Mouse (Mus musculus) spleen, adult 2 months (tissue): ENCODE results near the gene Wnt10a. TPM values are rescaled to one million over a fixed set of nuclear protein-coding genes. Genes with fewer than 3 reads are reported as not detected.

ENCODE experiments used
- DNase-seq, 2 experiments: peaks; one replicate each; pipeline versions ENCODE4 v3.0.0 to v3.0.0-alpha.2; 2012 to 2021; ENCODE audit warnings: low spot score in 2 of 2, low read depth in 1 of 2
- H3K27ac ChIP-seq: fragments of 200-500 bp; 2 replicates; pipeline ENCODE4 v1.5.1; 2012; ENCODE audit warnings: low read length, inconsistent platforms; ENCODE audit not compliant: insufficient read depth
- H3K27me3 ChIP-seq: fragments of 200-500 bp; 2 replicates; pipeline ENCODE4 v1.6.1; 2012; ENCODE audit warnings: mild to moderate bottlenecking, moderate library complexity, low read length, inconsistent platforms; ENCODE audit not compliant: control insufficient read depth, insufficient read depth
- H3K36me3 ChIP-seq: fragments of 200-500 bp; 2 replicates; pipeline ENCODE4 v1.6.1; 2012; ENCODE audit warnings: mild to moderate bottlenecking, low read length, inconsistent platforms; ENCODE audit not compliant: control insufficient read depth, insufficient read depth
- H3K4me1 ChIP-seq: fragments of 200-500 bp; 2 replicates; pipeline ENCODE4 v1.6.1; 2011; ENCODE audit warnings: inconsistent platforms; ENCODE audit not compliant: control insufficient read depth, insufficient read depth, insufficient read length
- H3K4me3 ChIP-seq: fragments of 200-500 bp; 2 replicates; pipeline ENCODE4 v1.5.1; 2011; ENCODE audit warnings: mild to moderate bottlenecking, inconsistent platforms; ENCODE audit not compliant: insufficient read depth, insufficient read length; ENCODE audit errors: extremely low read depth
- CTCF ChIP-seq: fragments of 200-500 bp; IDR thresholded peaks from 2 replicates; pipeline ENCODE4 v1.5.1; 2011; ENCODE audit warnings: mild to moderate bottlenecking, inconsistent platforms; ENCODE audit not compliant: insufficient read depth, insufficient read length, insufficient replicate concordance; ENCODE audit errors: extremely low read depth
- POLR2A ChIP-seq: fragments of 200-500 bp; IDR thresholded peaks from 2 replicates; pipeline ENCODE4 v1.6.1; 2011; ENCODE audit warnings: low read depth, low read length, inconsistent platforms
- WGBS: fragments of 180-500 bp; shearing (Covaris S2); methylation state at CpG from one replicate; pipeline ENCODE4 v1.1.7; 2018; 5-methylcytosine and 5-hydroxymethylcytosine counted together
- polyA plus RNA-seq: library from polyadenylated mRNA; depleted of rRNA; stranded (reverse); fragments of >200 nt; gene quantifications from 2 replicates; pipeline ENCODE4 v1.2.3, GENCODE M21; 2012; rRNA removed

Gene Wnt10a
- polyA plus RNA-seq, 1 experiment = 3.1 TPM

DNA sequence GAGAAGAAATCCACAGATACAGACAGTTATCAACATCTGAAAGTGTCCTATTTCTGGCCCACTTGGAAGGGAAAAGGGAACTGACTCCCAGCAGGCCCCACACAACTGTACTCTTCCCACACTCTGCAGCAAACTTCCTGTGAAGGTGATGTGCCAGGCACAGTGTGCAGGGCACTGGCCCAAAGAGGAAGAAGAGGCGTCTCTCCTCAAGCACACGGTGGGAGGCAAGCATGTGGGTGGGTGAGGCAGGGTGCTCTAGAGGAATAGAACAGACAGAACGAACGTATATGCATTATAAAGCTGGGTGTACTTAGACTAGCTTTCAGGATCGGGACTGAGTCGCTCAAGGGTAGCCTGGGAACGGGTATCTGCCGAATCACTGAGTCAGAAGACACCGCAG lies 38.7 kb downstream of the Wnt10a start:
- Histone ChIP-seq H3K27me3 (no peaks in the 10 kb centered on the region), H3K4me3 (no peak overlapping the region), H3K27ac (no peak overlapping the region), H3K36me3 (no peaks in the 10 kb centered on the region), H3K4me1 (no peaks in the 10 kb centered on the region)
- 38% methylated on average over 9 of the region's 9 CpGs for WGBS
- no peak for DNase-seq
- TF ChIP-seq POLR2A (no peak), CTCF (no peak)

DNA sequence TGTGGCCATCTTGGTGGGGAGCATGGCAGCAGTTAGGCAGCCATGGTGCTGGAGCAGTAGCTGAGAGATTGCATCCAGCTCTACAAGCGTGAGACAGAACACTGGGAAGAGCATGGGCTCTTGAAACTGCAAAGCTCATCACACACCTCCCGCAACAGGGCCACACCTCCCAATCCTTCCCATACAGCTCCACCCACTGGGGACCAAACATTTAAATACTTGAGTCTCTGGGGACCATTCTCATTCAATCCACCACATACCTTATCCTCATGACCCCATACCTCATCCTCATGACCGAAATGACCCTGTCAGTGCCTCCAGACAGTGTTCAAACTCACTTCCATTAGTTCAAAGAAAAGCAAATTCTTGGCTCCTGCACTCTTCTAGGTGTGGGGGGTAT lies 41.9 kb downstream of the Wnt10a start:
- DNase-seq = no peak
- H3K4me3 ChIP-seq = no peak overlapping the region
- WGBS = 85% methylated on average over 3 of the region's 3 CpGs
- H3K27me3 ChIP-seq = no peaks in the 10 kb centered on the region
- H3K4me1 ChIP-seq = no peaks in the 10 kb centered on the region
- TF ChIP-seq CTCF (no peak), POLR2A (no peak)
- H3K27ac ChIP-seq = no peak overlapping the region
- no peaks in the 10 kb centered on the region for H3K36me3 ChIP-seq

DNA sequence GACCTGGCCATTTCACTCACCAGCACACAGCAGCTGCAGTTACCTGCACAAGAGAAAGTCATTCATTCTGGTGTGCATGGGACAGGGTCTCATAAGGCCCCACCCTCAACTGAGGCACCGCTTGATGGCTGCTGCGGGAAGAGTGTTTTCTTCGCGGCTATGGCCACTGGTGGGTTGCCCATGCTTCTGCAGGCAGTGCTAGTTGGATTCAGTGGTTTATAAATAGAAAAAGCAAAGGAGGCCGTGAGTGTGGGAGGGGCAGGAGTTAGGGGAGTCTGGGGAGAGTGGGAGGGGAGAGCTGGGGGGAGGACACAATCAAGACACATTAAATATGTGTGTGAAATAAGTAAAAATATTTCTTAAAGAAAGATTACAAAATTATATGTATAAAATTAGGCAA lies 51.8 kb downstream of the Wnt10a start:
- H3K27me3 ChIP-seq = no peaks in the 10 kb centered on the region
- DNase-seq = no peak
- H3K36me3 ChIP-seq = no peaks in the 10 kb centered on the region
- H3K4me3 ChIP-seq = no peak overlapping the region
- H3K27ac ChIP-seq = no peak overlapping the region
- H3K4me1 ChIP-seq = no peaks in the 10 kb centered on the region
- 74% methylated on average over 5 of the region's 5 CpGs for WGBS
- TF ChIP-seq POLR2A (no peak), CTCF (no peak)

GRCm38 (mm10) chr1:74846341-74846740 lies 55.0 kb downstream of the Wnt10a start:
- Histone ChIP-seq H3K27ac (no peak overlapping the region), H3K27me3 (no peaks in the 10 kb centered on the region; the same call in 1 of the 2 replicates), H3K36me3 (no peaks in the 10 kb centered on the region), H3K4me3 (no peak overlapping the region), H3K4me1 (no peaks in the 10 kb centered on the region)
- no peak for DNase-seq
- TF ChIP-seq POLR2A (no peak), CTCF (no peak)
- 33% methylated on average over 9 of the region's 9 CpGs for WGBS

DNA sequence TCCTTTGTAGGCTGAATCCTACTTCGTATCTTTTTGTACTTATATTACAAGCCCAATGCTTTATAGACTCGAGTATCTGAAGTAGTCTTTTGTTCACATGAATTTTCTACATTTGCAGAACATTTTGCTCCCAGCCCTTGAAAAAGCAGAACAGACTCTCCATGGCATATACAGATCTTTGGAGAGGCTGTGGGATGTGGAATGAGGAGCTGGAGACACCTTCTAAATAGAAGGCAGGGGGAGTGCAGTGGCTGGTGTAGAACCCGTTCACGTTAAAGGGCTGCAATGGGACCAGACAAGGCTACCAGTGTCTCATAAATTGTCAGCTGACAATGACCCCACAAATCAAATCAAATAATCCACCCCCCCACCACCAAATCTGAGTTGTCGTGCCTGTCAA lies 57.6 kb downstream of the Wnt10a start:
- H3K4me3 ChIP-seq = no peak overlapping the region
- WGBS = 52% methylated on average over 5 of the region's 5 CpGs
- H3K27me3 ChIP-seq = no peaks in the 10 kb centered on the region; the same call in none of the 2 replicates
- no peak for DNase-seq
- no peaks in the 10 kb centered on the region for H3K36me3 ChIP-seq
- H3K27ac ChIP-seq = no peak overlapping the region
- H3K4me1 ChIP-seq = no peaks in the 10 kb centered on the region
- TF ChIP-seq POLR2A = no peak
- TF ChIP-seq CTCF = no peak

DNA sequence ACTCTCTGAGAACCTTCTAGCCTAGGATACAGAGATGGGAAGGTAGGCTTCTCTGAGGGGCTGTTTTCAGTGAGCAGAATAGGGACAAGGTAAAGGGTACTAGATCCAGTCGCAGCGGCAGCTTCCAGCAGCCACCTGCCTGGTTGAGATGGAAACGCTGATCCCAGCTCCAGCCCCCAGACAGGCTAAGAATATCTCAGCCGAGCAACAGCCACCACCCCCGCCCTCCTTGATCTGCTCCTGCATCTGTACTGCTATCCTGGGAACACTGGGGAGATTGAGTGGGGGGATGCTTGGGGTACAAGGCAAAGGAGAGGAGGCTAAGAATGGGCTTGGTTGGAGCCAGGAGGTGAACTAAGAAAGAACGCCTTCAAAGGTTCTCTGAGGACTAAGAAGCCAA lies 58.9 kb downstream of the Wnt10a start:
- DNase-seq = no peak
- H3K4me1 ChIP-seq = peaks cover 7% of the 10 kb centered on the region; the same call in 1 of the 2 replicates
- no peak for TF ChIP-seq CTCF
- TF ChIP-seq POLR2A = no peak
- WGBS = 25% methylated on average over 6 of the region's 6 CpGs
- H3K36me3 ChIP-seq = no peaks in the 10 kb centered on the region
- H3K4me3 ChIP-seq = no peak overlapping the region
- H3K27ac ChIP-seq = no peak overlapping the region
- H3K27me3 ChIP-seq = peaks cover 9% of the 10 kb centered on the region

- WGBS = 17% methylated on average over 6 of the region's 6 CpGs
- peaks cover 18% of the 10 kb centered on the region for H3K27me3 ChIP-seq
- no peak overlapping the region for H3K4me3 ChIP-seq
- H3K36me3 ChIP-seq = no peaks in the 10 kb centered on the region
- TF ChIP-seq CTCF = no peak
- no peak for TF ChIP-seq POLR2A
- peaks cover 16% of the 10 kb centered on the region for H3K4me1 ChIP-seq
- DNase-seq = no peak
- H3K27ac ChIP-seq = no peak overlapping the region
Observed at GRCm38 (mm10) chr1:74851001-74851775, 59.9 kb downstream of the Wnt10a start.

Other genes starting within 250 kb of the Wnt10a start
- not detected in 2 replicates for gene Plcd4, start 248.6 kb upstream of the Wnt10a start, polyA plus RNA-seq
- 2.5 and 2.7 TPM in 2 replicates for gene Usp37, start 247.2 kb upstream of the Wnt10a start, polyA plus RNA-seq
- gene Zfp142, start 203.3 kb upstream of the Wnt10a start, polyA plus RNA-seq = 13.5 and 14.2 TPM in 2 replicates
- gene Bcs1l, start 203.2 kb upstream of the Wnt10a start, polyA plus RNA-seq = 7.9 and 9.3 TPM in 2 replicates
- 31.4 and 33.5 TPM in 2 replicates for gene Rnf25, start 190.1 kb upstream of the Wnt10a start, polyA plus RNA-seq
- 0.56 and 0.92 TPM in 2 replicates for gene Stk36, start 190.1 kb upstream of the Wnt10a start, polyA plus RNA-seq
- 10.4 and 13.4 TPM in 2 replicates for gene Ttll4, start 129.8 kb upstream of the Wnt10a start, polyA plus RNA-seq
- 23.2 and 25.0 TPM in 2 replicates for gene Cyp27a1, start 77.9 kb upstream of the Wnt10a start, polyA plus RNA-seq
- gene Prkag3, start 42.3 kb upstream of the Wnt10a start, polyA plus RNA-seq = 0.06 and 0.18 TPM in 2 replicates
- gene Wnt6, start 19.6 kb upstream of the Wnt10a start, polyA plus RNA-seq = 1.9 and 2.0 TPM in 2 replicates
- gene Cdk5r2, start 63.4 kb downstream of the Wnt10a start, polyA plus RNA-seq = not detected in 2 replicates
- gene Fev, start 93.9 kb downstream of the Wnt10a start, polyA plus RNA-seq = 0.08 TPM in 1 of 2 replicates, not detected in the other
- not detected in 2 replicates for gene Cryba2, start 101.6 kb downstream of the Wnt10a start, polyA plus RNA-seq
- gene Cfap65, start 144.1 kb downstream of the Wnt10a start, polyA plus RNA-seq = not detected in 2 replicates
- gene Ihh, start 160.2 kb downstream of the Wnt10a start, polyA plus RNA-seq = 0.18 and 0.26 TPM in 2 replicates